In the genomic region with DNA sequence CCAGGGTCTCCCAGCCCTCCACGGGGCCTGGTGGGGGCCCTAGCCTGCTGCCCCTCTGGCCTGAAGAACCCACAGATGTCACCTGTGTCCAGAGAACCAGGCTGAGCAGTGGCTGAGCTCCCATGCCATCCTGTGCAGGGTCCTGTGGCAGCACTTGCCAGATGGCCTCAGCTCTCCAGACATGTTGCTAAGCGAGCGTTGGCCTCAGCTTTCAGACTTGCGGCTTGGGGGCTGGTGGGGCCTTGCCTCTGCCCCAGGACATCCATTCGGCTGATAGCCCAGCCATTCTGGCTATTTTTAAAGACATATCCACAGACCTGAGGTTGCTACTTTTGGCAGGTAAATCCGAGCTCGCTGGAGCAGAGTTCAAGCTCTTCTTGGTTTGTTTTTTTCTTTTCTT, we compare ENCODE assay signal across 23 mouse cellular contexts. TPM values are rescaled to one million over a fixed set of nuclear protein-coding genes. Genes with fewer than 3 reads are reported as not detected.
DNase-seq lines count a peak whose midpoint lies in the region; ATAC-seq and TF ChIP-seq lines count a peak whose summit lies in the region.
"Had no signal": no experiment of that assay in that cellular context is flagged by ENCODE, and none has a peak within 500 bp of the region (broad histone marks: within the 10 kb centered on the region; RNA-seq: fewer than 3 reads in every experiment).

No protein-coding gene starts in this region.

- 0 out of 2 replicates have a peak overlapping the region, but pooled peaks have one; percentile 3 for H3K9ac ChIP-seq in embryonic facial prominence, embryonic 14.5 days (ENCODE audit: low read depth, low read length)
- H3K9ac ChIP-seq: forebrain, embryonic 13.5 days; heart, embryonic 15.5 days; hindbrain, embryonic 15.5 days; liver, embryonic 13.5 days; midbrain, embryonic 13.5 days; stomach, embryonic 15.5 days had no signal

- H3K4me2 ChIP-seq in embryonic facial prominence, embryonic 14.5 days (ENCODE audit: low read depth, low read length), result no peak overlapping the region
- H3K4me2 ChIP-seq: forebrain, embryonic 13.5 days; heart, embryonic 15.5 days; hindbrain, embryonic 15.5 days; liver, embryonic 13.5 days; midbrain, embryonic 13.5 days; stomach, embryonic 15.5 days had no signal

- no peak for ATAC-seq in embryonic facial prominence, embryonic 14.5 days (ENCODE audit: low read depth)
- ATAC-seq: forebrain, embryonic 13.5 days; inflammation-experienced regulatory T-cells, adult 6 months; midbrain, embryonic 13.5 days had no signal

- peak; percentile 95 for DNase-seq in heart, adult 11 months
- DNase-seq in heart, postnatal 36 days, result no peak
- DNase-seq in left cerebral cortex, adult 2 months (ENCODE audit: extremely low spot score in 1 of 2, low spot score in 2 of 2), result no peak
- no peak for DNase-seq in left cerebral cortex, adult 8-10 months (ENCODE audit: low spot score in 2 of 2)
- DNase-seq in embryonic facial prominence, embryonic 14.5 days (ENCODE audit: low spot score), result no peak
- no peak for DNase-seq in adrenal gland, postnatal 14 days
- DNase-seq: adrenal gland, postnatal 36 days; B cell, adult 2 months; cerebellum, adult 8-10 months; gastrocnemius, postnatal 36 days; kidney, adult 2 months; kidney, postnatal 4 days; layer of hippocampus, adult 9-11 months; liver, embryonic 13.5 days; lung, adult 2 months; lung, postnatal 10 days had no signal

- H3K9me3 ChIP-seq in embryonic facial prominence, embryonic 14.5 days (ENCODE audit: control insufficient read depth, low read length), result no peaks in the 10 kb centered on the region
- H3K9me3 ChIP-seq: forebrain, embryonic 13.5 days; heart, embryonic 15.5 days; hindbrain, embryonic 15.5 days; liver, embryonic 13.5 days; midbrain, embryonic 13.5 days; stomach, embryonic 15.5 days had no signal

- peak overlapping the region; percentile 84; the same call in 1 of the 2 replicates for H3K4me3 ChIP-seq in left cerebral cortex, adult 2 months
- H3K4me3 ChIP-seq in embryonic facial prominence, embryonic 14.5 days (ENCODE audit: low read depth, low read length), result no peak overlapping the region
- H3K4me3 ChIP-seq: forebrain, embryonic 13.5 days; heart, embryonic 15.5 days; hindbrain, embryonic 15.5 days; liver, embryonic 13.5 days; midbrain, embryonic 13.5 days; stomach, embryonic 15.5 days had no signal

- WGBS in embryonic facial prominence, embryonic 14.5 days, result 70% methylated on average over 7 of the region's 7 CpGs

- intact Hi-C loops in heart, postnatal 36 days (cut with DNase I), result loop anchor here (5.0 kb wide), 1 partner anchor 103 kb away; the partner anchor contains the start of genes Parp3 and Rrp9
- intact Hi-C loops in left cerebral cortex, adult 2 months (cut with DNase I), result no loop called here

- no peak for TF ChIP-seq CTCF in left cerebral cortex, adult 2 months (IDR thresholded peaks at IDR 0.05)

- H3K4me1 ChIP-seq in embryonic facial prominence, embryonic 14.5 days (ENCODE audit: control insufficient read depth, insufficient read depth, low read length), result peaks cover 18% of the 10 kb centered on the region

- peaks cover 78% of the 10 kb centered on the region for H3K36me3 ChIP-seq in embryonic facial prominence, embryonic 14.5 days (ENCODE audit: control insufficient read depth, insufficient read depth, low read length)

- no peaks in the 10 kb centered on the region for H3K27me3 ChIP-seq in embryonic facial prominence, embryonic 14.5 days (replicated peaks; ENCODE audit: control insufficient read depth, insufficient read depth, low read length)
- H3K27me3 ChIP-seq: forebrain, embryonic 13.5 days; heart, embryonic 15.5 days; hindbrain, embryonic 15.5 days; midbrain, embryonic 13.5 days; stomach, embryonic 15.5 days had no signal

- H3K27ac ChIP-seq in left cerebral cortex, adult 2 months, result peak overlapping the region; percentile 99; the same call in 1 of the 2 replicates
- no peak overlapping the region for H3K27ac ChIP-seq in embryonic facial prominence, embryonic 14.5 days (replicated peaks; ENCODE audit: low read depth, low read length)
- H3K27ac ChIP-seq: forebrain, embryonic 13.5 days; heart, embryonic 15.5 days; hindbrain, embryonic 15.5 days; kidney, postnatal 0 days; liver, embryonic 13.5 days; midbrain, embryonic 13.5 days; stomach, embryonic 15.5 days had no signal

RNA-seq across cellular contexts. Expression of gene Dusp7, which starts 5.5 kb away (rescaled TPM):
- 10 to 100 TPM; 56.6 to 56.8 TPM for total RNA-seq in heart, postnatal 36 days (2021)
- total RNA-seq in left cerebral cortex, adult 2 months (2021), result 100 to 1,000 TPM; 105 to 115 TPM
- total RNA-seq in left cerebral cortex, adult 8-10 months (2022), result 100 to 1,000 TPM in 1 of 4 experiments, 10 to 100 TPM in 3; 89.5 to 103 (median 93.0) TPM
- polyA plus RNA-seq in embryonic facial prominence, embryonic 14.5 days (2014; fragmentation: Nextera tagmentation; extraction: Ambion mirVana), result 44.0 and 48.4 TPM in 2 replicates
- 21.1 and 26.0 TPM in 2 replicates for total RNA-seq in adrenal gland, postnatal 14 days (2021)

RNA-seq across cellular contexts. Expression of gene Rpl29, which starts 55.3 kb away (rescaled TPM):
- 100 to 1,000 TPM; 281 to 289 TPM for total RNA-seq in heart, postnatal 36 days (2021)
- total RNA-seq in left cerebral cortex, adult 2 months (2021), result 100 to 1,000 TPM; 273 to 308 TPM
- 100 to 1,000 TPM; 266 to 312 (median 299) TPM for total RNA-seq in left cerebral cortex, adult 8-10 months (2022)
- 1,079 and 1,109 TPM in 2 replicates for polyA plus RNA-seq in embryonic facial prominence, embryonic 14.5 days (2014; fragmentation: Nextera tagmentation; extraction: Ambion mirVana)
- total RNA-seq in adrenal gland, postnatal 14 days (2021), result 490 and 599 TPM in 2 replicates
